In genomic region chr9:76024277-76025246, GRCm38 (mm10) we compare ENCODE assay signal across 8 mouse cellular contexts. TPM values are rescaled to one million over a fixed set of nuclear protein-coding genes. Genes with fewer than 3 reads are reported as not detected.
DNase-seq lines count a peak whose midpoint lies in the region; ATAC-seq and TF ChIP-seq lines count a peak whose summit lies in the region.

No protein-coding gene starts in this region.

- 64% methylated on average over 5 of the region's 5 CpGs for WGBS in liver, adult 2 months
- 42% methylated on average over 5 of the region's 5 CpGs for WGBS in heart, embryonic 12.5 days
- 16% methylated on average over 5 of the region's 5 CpGs for WGBS in liver, embryonic 16.5 days (ENCODE audit: insufficient replicate concordance)

- no peaks in the 10 kb centered on the region for H3K9me3 ChIP-seq in heart, embryonic 12.5 days (replicated peaks)
- no peaks in the 10 kb centered on the region for H3K9me3 ChIP-seq in liver, embryonic 16.5 days (replicated peaks; ENCODE audit: control insufficient read depth, low read length)

- H3K27me3 ChIP-seq in liver, adult 2 months (ENCODE audit: control insufficient read depth, insufficient read depth, low read length) = no peaks in the 10 kb centered on the region
- no peaks in the 10 kb centered on the region for H3K27me3 ChIP-seq in heart, embryonic 12.5 days (replicated peaks)
- no peaks in the 10 kb centered on the region for H3K27me3 ChIP-seq in liver, embryonic 16.5 days (ENCODE audit: control insufficient read depth, insufficient read depth, low read depth, low read length)

- no peak for TF ChIP-seq POLR2A in liver, adult 2 months (IDR thresholded peaks at IDR 0.05; ENCODE audit: extremely low read depth, insufficient read depth, low read length)

- DNase-seq in adrenal gland, postnatal 14 days = peak; percentile 10
- no peak for DNase-seq in adrenal gland, postnatal 4 days (ENCODE audit: low spot score in 2 of 2)
- no peak for DNase-seq in liver, adult 2 months (ENCODE audit: extremely low read depth, low read depth, low spot score)
- no peak for DNase-seq in liver
- DNase-seq in embryo, embryonic 11 days = no peak

- ATAC-seq in heart, embryonic 12.5 days (ENCODE audit: insufficient number of reproducible peaks, low FRiP score) = peak; percentile 77; the same call in 1 of the 2 replicates
- ATAC-seq in liver, embryonic 16.5 days (ENCODE audit: low read depth) = peak; percentile 71
- no peak for ATAC-seq in inflammation-experienced regulatory T-cells, adult 6 months

- no peak for TF ChIP-seq CTCF in liver, adult 2 months (IDR thresholded peaks at IDR 0.05; ENCODE audit: low read depth, low read length)

- H3K9ac ChIP-seq in liver, adult 2 months (ENCODE audit: low read depth, low read length) = no peak overlapping the region
- no peak overlapping the region for H3K9ac ChIP-seq in heart, embryonic 12.5 days
- H3K9ac ChIP-seq in liver, embryonic 16.5 days (ENCODE audit: low read depth, low read length) = no peak overlapping the region

- H3K27ac ChIP-seq in liver, adult 2 months (replicated peaks; ENCODE audit: insufficient read depth, low read depth, low read length) = 0 out of 2 replicates have a peak overlapping the region, but pooled peaks have one; percentile 1
- H3K27ac ChIP-seq in heart, embryonic 12.5 days (ENCODE audit: poor library complexity, severe bottlenecking) = peak overlapping the region; percentile 67
- no peak overlapping the region; the same call in 1 of the 2 replicates for H3K27ac ChIP-seq in liver, embryonic 16.5 days (ENCODE audit: low read length)

- no peaks in the 10 kb centered on the region; the same call in none of the 2 replicates for H3K4me1 ChIP-seq in liver, adult 2 months (ENCODE audit: control insufficient read depth, insufficient read depth, low read length)
- peaks cover 4% of the 10 kb centered on the region for H3K4me1 ChIP-seq in heart, embryonic 12.5 days (replicated peaks)
- no peaks in the 10 kb centered on the region for H3K4me1 ChIP-seq in liver, embryonic 16.5 days (ENCODE audit: control insufficient read depth, low read depth, low read length)

- H3K79me2 ChIP-seq in liver, adult 2 months (ENCODE audit: control insufficient read depth, insufficient read depth, low read length) = no peaks in the 10 kb centered on the region

- no peaks in the 10 kb centered on the region for H3K36me3 ChIP-seq in liver, adult 2 months (ENCODE audit: control insufficient read depth, insufficient read depth, low read length)
- H3K36me3 ChIP-seq in heart, embryonic 12.5 days = no peaks in the 10 kb centered on the region
- H3K36me3 ChIP-seq in liver, embryonic 16.5 days (ENCODE audit: control insufficient read depth, insufficient read depth) = no peaks in the 10 kb centered on the region

- no peak overlapping the region for H3K4me2 ChIP-seq in heart, embryonic 12.5 days
- H3K4me2 ChIP-seq in liver, embryonic 16.5 days (ENCODE audit: low read depth, low read length) = no peak overlapping the region

- H3K4me3 ChIP-seq in liver, adult 2 months (ENCODE audit: insufficient read depth, low read depth, low read length) = no peak overlapping the region
- H3K4me3 ChIP-seq in heart, embryonic 12.5 days = no peak overlapping the region
- no peak overlapping the region for H3K4me3 ChIP-seq in liver, embryonic 16.5 days (ENCODE audit: low read depth, low read length)

RNA-seq across cellular contexts. Expression of gene Hmgcll1, which starts 9.9 kb away (rescaled TPM):
- 2.6 and 3.2 TPM in 2 replicates for total RNA-seq in adrenal gland, postnatal 14 days (2021)
- total RNA-seq in adrenal gland, postnatal 4 days (2021) = 1 to 10 TPM; 4.4 to 6.2 TPM
- total RNA-seq in liver, adult 2 months (2014; rRNA removed) = 0.09 TPM in 1 of 2 replicates, not detected in the other
- 0.02 TPM in 1 of 2 replicates, not detected in the other for polyA plus RNA-seq in liver, adult 2 months (2012; rRNA removed)
- polyA plus RNA-seq in heart, embryonic 12.5 days (2016; fragmentation: Nextera tagmentation; extraction: Ambion mirVana) = 2.0 and 2.6 TPM in 2 replicates
- 0.20 and 0.34 TPM in 2 replicates for polyA plus RNA-seq in liver, embryonic 16.5 days (2015; fragmentation: Nextera tagmentation; extraction: Ambion mirVana)
- not detected for polyA plus RNA-seq in inflammation-experienced regulatory T-cells, adult 6 months (2017; shearing (Covaris generic))
